Mouse (Mus musculus): Measurements from ENCODE around the gene Rpp21.
A peak's percentile ranks its signal among the peaks of the same experiment; 100 is the strongest.
"Not testable (repeated sequence)": the region's sequence is repeated elsewhere in the genome, so short reads cannot be mapped to it uniquely, and the experiment has no call there.

Rpp21 gene

DNA sequence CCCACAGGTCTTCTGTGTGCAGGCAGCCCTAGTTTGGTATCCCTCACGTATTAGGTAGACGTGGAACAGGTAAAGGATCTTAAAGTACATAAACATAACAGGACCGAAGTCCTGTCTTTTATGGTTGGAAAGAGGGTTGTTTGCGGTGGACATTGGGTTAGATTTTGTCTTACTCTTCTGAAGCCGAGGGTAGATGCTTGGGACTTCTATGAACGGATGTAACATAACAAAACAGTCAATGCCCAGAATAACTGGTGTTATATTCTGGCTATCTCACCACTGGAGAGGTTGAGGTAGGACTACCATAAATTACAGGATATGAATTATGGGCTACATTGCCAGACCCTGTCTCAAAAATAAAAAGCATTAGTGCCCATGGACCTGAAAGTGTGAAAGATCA, at the start of gene Rpp21:
Rpp21 (minus strand) TSS at position 101 of the 400 bp plus-strand sequence.
- DNase-seq, result no peak

GRCm38 (mm10) chr17:36286390-36286789, 28.5 kb upstream of the Rpp21 start, which contains the start of gene H2-M10.2:
Gene H2-M10.2 (minus strand): TSS chr17:36286490.
- no peak for DNase-seq

GRCm38 (mm10) chr17:36281521-36282245, 23.8 kb upstream of the Rpp21 start:
- DNase-seq, result no peak

- DNase-seq, result no peak
These were observed 16.9 kb upstream of the Rpp21 start for GRCm38 (mm10) chr17:36274776-36275175.

DNA sequence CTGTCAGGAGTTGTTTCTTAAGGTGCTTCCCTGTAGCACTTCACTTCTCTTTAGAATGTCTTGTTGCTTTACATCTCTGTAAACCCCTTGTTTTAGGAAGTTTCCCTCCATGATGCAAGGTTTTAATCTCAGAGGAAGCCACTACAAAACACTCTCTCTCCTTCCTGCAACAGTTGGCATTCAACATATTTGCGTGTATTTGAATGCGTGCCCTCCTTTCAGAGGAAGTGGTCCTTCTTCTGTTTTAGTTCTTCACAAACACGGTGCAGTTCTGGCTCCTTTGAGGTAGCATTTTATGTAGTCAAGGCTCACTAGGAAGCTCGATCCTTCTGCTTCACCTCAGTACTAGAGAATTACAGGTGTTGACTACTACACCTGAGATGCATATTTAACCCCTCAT, 15.9 kb upstream of the Rpp21 start:
- no peak for DNase-seq

DNA sequence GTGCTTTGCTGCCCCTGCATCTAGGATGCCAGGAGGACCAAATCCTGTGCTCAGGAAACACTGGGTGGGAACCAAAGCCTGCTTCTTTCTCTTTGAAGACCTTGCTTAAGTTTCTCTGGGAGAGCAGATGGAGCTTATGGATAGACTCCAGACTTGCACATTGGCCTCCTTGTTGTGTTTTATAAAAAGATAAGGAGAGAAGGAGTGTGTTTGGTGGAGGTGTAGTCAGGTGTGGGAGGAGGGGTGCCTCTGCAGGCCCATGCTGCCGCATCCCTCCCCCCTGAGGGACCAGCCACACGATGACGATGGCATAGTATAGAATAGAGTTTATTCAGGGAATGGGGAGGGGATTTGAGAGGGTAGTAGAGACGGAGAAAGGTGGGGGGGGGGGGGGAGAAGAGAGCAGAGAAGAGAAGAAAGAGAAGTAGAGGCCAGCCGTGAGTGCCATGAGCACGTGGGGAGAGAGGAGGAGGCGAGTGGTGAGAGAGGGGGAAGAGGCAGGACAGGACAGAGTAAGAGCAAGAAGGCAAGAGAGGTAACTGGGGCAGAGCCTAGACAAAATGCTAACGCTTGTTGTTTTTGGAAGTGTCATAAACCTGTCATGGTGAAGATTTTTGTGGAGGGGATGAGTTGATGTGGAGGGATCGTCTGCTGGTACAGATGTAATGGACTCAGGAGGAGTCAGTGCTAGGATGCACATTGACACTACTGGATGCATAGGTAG, 14.9 kb upstream of the Rpp21 start:
- DNase-seq, result no peak

DNA sequence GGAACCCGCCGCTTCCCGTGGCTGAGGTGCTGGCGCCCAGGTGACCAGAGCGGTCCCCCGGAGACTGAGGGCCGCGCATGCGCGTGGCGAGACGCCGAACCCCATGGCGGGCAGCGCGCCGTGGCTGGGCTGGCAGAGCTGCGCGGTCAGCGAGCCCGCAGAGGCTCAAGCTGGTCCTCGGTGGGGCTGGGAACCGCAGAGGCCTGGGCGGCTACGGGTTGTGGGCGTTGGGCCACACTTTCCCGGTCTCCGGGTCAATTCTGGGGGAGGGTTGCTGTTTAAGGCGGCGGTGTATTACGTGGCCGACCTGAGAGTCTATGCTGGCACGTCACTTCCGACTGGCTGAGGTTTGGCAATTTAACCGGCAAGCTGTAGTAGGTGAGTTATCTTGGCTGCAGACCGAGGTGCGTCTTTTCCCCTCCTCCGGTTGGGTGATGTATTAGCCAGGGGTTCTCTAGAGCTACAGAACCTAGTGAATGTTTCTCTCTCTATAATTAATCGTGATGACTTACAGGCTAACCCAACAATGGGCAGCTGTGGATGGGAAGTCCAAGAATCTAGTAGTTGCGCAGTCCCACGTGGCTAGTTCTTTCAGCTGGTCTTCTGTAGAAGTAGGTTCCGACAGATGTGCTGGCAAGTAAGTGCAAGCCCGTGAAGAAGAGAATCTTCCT, 13.9 kb upstream of the Rpp21 start, which contains the start of gene Trim39:
Trim39 (minus strand) TSS at position 662 of the 671 bp plus-strand sequence.
- DNase-seq, result peak; percentile 11 to 97

- peak; percentile 93 to 98 for DNase-seq
These were observed 13.2 kb upstream of the Rpp21 start for GRCm38 (mm10) chr17:36270956-36271585.

DNA sequence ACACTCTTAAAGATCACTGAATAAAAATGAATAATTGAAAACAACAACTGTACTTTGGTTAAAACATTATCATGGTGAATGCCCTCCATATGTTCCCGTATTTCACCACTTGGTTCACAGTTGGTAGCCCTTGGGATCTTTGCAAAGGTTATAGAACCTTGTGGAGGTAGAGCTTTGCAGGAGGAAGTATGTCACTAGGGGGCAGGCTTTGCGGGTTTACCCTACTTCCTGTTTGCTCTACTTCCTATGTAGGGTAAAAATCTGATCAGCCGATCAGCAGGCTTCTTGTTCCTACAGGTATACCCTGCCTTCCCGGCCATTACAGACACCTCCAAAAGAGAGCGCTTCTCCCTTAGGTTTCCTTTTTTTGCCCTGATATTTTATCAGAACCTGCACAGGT, 8.0 kb upstream of the Rpp21 start:
- DNase-seq, result peak in 1 of 2 experiments; percentile 24

DNA sequence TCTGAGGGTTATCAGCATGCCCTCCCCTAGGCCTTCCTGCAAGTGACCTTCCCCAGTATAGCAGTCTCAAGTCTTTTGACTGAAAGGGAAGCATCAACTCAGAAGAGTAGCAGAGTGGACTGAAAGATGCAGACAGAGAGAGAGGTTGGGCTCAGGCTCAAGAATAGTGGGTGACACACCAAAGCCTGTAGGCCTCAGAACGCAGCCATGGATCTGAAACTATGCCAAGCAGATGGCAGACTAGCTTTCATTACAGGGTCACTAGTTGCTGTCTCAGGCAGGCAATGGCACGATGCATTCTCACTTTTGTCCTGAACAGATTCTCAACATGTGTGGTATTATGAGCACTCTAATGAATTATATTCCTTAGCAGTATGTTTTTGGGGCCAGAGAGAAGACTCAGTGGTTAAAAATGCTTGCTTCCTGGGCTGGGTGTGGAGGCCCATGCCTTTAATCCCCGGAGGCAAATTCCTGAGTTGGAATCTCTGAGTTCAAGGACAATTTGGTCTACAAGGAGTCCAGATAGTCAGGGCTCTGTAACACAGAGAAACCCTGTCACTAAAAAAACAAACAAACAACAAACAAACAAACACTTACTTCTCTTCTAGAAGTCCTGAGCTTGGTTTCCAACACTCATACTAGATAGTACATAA, 6.5 kb upstream of the Rpp21 start:
- DNase-seq, result no peak

DNA sequence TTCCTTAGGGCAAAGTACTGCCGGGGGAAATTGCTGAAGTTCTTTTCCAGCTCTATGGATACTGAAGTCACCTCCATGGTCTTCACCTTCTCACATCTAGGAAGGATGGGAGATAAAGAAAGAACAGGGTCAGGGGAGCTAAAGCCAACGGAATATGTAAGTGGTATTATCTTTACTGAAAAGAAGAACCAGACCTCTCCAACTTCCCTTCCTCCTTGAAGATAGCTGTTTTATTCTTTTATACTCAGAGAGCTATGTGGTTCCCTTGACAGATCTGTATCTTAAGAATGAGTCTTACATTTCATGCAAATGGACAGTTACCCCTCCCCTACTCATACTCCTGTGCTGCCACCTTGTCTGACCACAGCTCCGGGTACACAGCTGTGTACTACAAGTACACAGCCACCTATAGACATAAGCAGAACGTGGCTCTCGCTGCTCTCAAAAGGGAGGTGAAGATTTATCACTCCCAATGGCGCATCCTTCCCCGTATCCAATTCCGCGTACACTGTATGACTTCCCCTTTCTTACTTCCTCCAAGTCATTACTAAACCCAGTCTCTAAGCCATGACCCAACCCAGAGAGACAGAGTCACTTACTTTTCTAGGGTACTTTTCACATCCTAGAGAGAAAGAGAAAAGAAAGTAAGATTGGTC, 3.8 kb upstream of the Rpp21 start:
- DNase-seq, result no peak

GRCm38 (mm10) chr17:36257241-36257947, 475 bp downstream of the Rpp21 start:
- DNase-seq, result peak; percentile 89 to 92

DNA sequence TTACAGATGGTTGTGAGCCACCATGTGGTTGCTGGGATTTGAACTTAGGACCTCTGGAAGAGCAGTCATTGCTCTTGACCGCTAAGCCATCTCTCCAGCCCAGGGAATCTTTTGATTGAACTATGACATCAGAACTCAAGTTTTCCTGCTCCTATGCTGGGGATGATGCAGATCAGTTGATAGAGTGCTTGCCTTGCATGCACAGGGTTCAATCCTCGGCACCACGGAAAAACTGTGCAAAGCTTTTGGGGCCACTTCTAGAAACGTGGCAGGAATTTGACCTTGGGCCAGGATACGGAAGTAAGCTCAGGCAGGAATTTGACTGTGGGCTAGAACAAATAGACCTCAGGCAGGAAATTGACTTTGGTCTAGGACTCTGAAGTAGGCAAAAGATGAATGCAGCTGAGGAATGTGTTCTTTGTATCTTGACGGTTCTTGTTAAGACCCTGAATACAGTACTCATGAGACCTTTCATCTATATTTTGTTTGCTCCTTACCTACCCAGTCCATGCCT, 4.7 kb downstream of the Rpp21 start:
- no peak for DNase-seq

GRCm38 (mm10) chr17:36252250-36252876, 5.5 kb downstream of the Rpp21 start:
- no peak for DNase-seq

GRCm38 (mm10) chr17:36248886-36249285, 9.0 kb downstream of the Rpp21 start:
- no peak for DNase-seq

- DNase-seq, result no peak
These were observed 12.1 kb downstream of the Rpp21 start for GRCm38 (mm10) chr17:36245741-36246140.

DNA sequence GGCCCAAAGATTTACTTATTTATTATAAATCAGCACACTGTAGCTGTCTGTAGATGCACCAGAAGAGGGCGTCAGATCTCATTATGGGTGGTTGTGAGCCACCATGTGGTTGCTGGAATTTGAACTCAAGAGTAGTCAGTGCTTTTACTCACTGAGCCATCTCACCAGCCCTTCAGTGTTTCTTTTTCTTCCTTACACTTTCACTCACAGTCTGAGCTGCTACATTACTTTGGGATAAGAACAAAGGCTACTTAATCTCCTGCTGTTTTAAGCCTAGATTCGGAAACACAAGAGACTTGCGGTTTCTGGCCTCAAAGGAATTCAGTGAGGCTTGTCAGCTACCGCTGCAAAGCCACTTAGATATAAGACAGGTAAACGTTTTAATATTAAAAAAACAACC, 13.8 kb downstream of the Rpp21 start:
- DNase-seq, result no peak

- no peak for DNase-seq
These were observed 17.1 kb downstream of the Rpp21 start for GRCm38 (mm10) chr17:36240637-36241213.

DNA sequence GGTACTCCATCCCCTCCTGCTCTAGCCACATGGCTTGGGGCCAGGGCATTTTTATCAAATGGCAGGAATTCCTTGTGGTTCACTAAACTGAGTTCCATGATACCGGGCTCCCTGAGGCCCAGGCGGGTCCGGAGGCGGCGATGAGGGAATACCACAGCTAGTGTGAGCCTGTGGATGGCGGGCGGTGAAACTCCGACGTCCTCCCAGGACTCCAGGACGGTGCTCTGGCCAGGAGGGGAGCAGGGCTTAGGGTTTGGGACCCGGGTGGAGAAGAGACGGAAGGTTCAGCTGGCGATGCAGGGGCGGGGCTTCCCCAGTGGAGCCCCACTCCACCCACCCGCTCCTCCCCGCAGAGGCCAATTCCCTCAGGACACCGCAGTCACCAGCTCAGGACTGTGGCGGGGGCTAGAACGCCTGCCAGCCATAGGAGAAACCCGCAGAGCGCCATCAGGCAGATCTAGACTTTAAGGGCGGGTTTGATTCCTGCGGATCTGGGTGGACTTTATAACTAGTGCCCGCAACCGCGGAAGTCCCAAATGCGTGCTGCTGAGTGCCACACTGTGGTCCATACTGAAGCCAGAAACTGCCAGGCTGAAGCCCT, 20.4 kb downstream of the Rpp21 start:
- DNase-seq, result no peak

DNA sequence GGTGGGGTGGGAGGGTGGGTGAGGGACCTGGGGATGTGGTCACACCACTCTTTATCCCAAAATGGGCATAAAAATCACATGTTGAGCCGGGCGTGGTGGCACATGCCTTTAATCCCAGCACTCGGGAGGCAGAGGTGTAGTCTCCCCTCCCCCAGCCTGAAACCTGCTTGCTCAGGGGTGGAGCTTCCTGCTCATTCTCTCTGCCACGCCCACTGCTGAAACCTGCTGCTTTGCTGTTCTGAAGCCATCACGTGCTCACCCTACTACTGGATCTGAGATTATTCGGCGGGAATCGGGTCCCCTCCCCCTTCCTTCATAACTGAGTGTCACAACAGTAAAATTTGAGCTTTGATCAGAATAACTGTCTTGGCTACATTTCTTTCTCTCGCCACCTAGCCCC, 22.6 kb downstream of the Rpp21 start:
- not testable (repeated sequence) for DNase-seq

All from cerebellum, postnatal 25 days (tissue).